In genomic region chr4:63058686-63059085, GRCm38 (mm10) we compare ENCODE assay signal across 24 mouse cellular contexts.
DNase-seq lines count a peak whose midpoint lies in the region; ATAC-seq and TF ChIP-seq lines count a peak whose summit lies in the region.
"Had no signal": no experiment of that assay in that cellular context is flagged by ENCODE, and none has a peak within 500 bp of the region (broad histone marks: within the 10 kb centered on the region; RNA-seq: fewer than 3 reads in every experiment).

No protein-coding gene starts in this region.

- no peaks in the 10 kb centered on the region for H3K9me3 ChIP-seq in midbrain, embryonic 11.5 days (ENCODE audit: control insufficient read depth, low read length)
- H3K9me3 ChIP-seq in midbrain, embryonic 10.5 days (replicated peaks) = no peaks in the 10 kb centered on the region
- no peaks in the 10 kb centered on the region for H3K9me3 ChIP-seq in hindbrain, embryonic 15.5 days
- no peaks in the 10 kb centered on the region for H3K9me3 ChIP-seq in limb, embryonic 15.5 days
- no peaks in the 10 kb centered on the region for H3K9me3 ChIP-seq in neural tube, embryonic 13.5 days
- H3K9me3 ChIP-seq in liver, embryonic 12.5 days (replicated peaks) = no peaks in the 10 kb centered on the region
- H3K9me3 ChIP-seq: forebrain, embryonic 13.5 days; heart, embryonic 15.5 days; lung, embryonic 15.5 days; neural tube, embryonic 12.5 days; stomach, embryonic 15.5 days had no signal

- no peaks in the 10 kb centered on the region for H3K27me3 ChIP-seq in midbrain, embryonic 11.5 days (ENCODE audit: control insufficient read depth, insufficient read depth, low read length)
- no peaks in the 10 kb centered on the region for H3K27me3 ChIP-seq in midbrain, embryonic 10.5 days (ENCODE audit: low read depth, poor library complexity, severe bottlenecking)
- H3K27me3 ChIP-seq in hindbrain, embryonic 15.5 days = no peaks in the 10 kb centered on the region
- H3K27me3 ChIP-seq in limb, embryonic 15.5 days = no peaks in the 10 kb centered on the region
- H3K27me3 ChIP-seq in neural tube, embryonic 13.5 days = no peaks in the 10 kb centered on the region
- no peaks in the 10 kb centered on the region for H3K27me3 ChIP-seq in liver, embryonic 12.5 days (replicated peaks)
- H3K27me3 ChIP-seq: forebrain, embryonic 13.5 days; heart, embryonic 15.5 days; lung, embryonic 15.5 days; neural tube, embryonic 12.5 days; stomach, embryonic 15.5 days had no signal

- H3K36me3 ChIP-seq in midbrain, embryonic 11.5 days (ENCODE audit: control insufficient read depth, insufficient read depth, low read length) = 0 out of 2 replicates have a peak, but pooled peaks cover 2% of the 10 kb centered on the region
- peaks cover 28% of the 10 kb centered on the region for H3K36me3 ChIP-seq in midbrain, embryonic 10.5 days
- H3K36me3 ChIP-seq in hindbrain, embryonic 15.5 days = no peaks in the 10 kb centered on the region
- H3K36me3 ChIP-seq in limb, embryonic 15.5 days = peaks cover 3% of the 10 kb centered on the region; the same call in 1 of the 2 replicates
- H3K36me3 ChIP-seq in neural tube, embryonic 13.5 days = peaks cover 15% of the 10 kb centered on the region
- H3K36me3 ChIP-seq in liver, embryonic 12.5 days = no peaks in the 10 kb centered on the region
- H3K36me3 ChIP-seq: heart, embryonic 15.5 days had no signal

- intact Hi-C loops in gastrocnemius, adult 2 months (cut with DNase I) = no loop called here

- H3K4me3 ChIP-seq in midbrain, embryonic 11.5 days (ENCODE audit: low read depth, low read length) = no peak overlapping the region
- H3K4me3 ChIP-seq in midbrain, embryonic 10.5 days = no peak overlapping the region
- no peak overlapping the region for H3K4me3 ChIP-seq in hindbrain, embryonic 15.5 days
- H3K4me3 ChIP-seq in limb, embryonic 15.5 days = no peak overlapping the region
- H3K4me3 ChIP-seq in neural tube, embryonic 13.5 days = no peak overlapping the region
- H3K4me3 ChIP-seq in liver, embryonic 12.5 days = no peak overlapping the region
- H3K4me3 ChIP-seq in gastrocnemius, adult 2 months = no peak overlapping the region
- H3K4me3 ChIP-seq: forebrain, embryonic 13.5 days; heart, embryonic 15.5 days; layer of hippocampus, adult 2 months; lung, embryonic 15.5 days; neural tube, embryonic 12.5 days; stomach, embryonic 15.5 days had no signal

- no peak for TF ChIP-seq CTCF in gastrocnemius, adult 2 months (IDR thresholded peaks at IDR 0.05)

- no peak overlapping the region for H3K9ac ChIP-seq in midbrain, embryonic 11.5 days (ENCODE audit: low read length)
- H3K9ac ChIP-seq in hindbrain, embryonic 15.5 days = no peak overlapping the region
- no peak overlapping the region for H3K9ac ChIP-seq in limb, embryonic 15.5 days
- H3K9ac ChIP-seq in neural tube, embryonic 13.5 days = no peak overlapping the region
- no peak overlapping the region for H3K9ac ChIP-seq in liver, embryonic 12.5 days
- H3K9ac ChIP-seq: forebrain, embryonic 13.5 days; heart, embryonic 15.5 days; liver, embryonic 14.5 days; lung, embryonic 15.5 days; neural tube, embryonic 12.5 days; stomach, embryonic 15.5 days had no signal

- no peak for ATAC-seq in midbrain, embryonic 11.5 days (ENCODE audit: low FRiP score)
- ATAC-seq in hindbrain, embryonic 15.5 days (ENCODE audit: low FRiP score, low read depth) = no peak
- ATAC-seq in limb, embryonic 15.5 days (ENCODE audit: insufficient number of reproducible peaks, low FRiP score, low TSS enrichment, low read depth) = no peak
- no peak for ATAC-seq in neural tube, embryonic 13.5 days (ENCODE audit: low read depth)
- no peak for ATAC-seq in liver, embryonic 12.5 days
- ATAC-seq: forebrain, embryonic 13.5 days; intestine, embryonic 16.5 days had no signal

- peak; percentile 59 for DNase-seq in midbrain, embryonic 11.5 days (ENCODE audit: low spot score, missing footprints)
- no peak for DNase-seq in midbrain, embryonic 10.5 days (ENCODE audit: low spot score)
- DNase-seq in lung, postnatal 36 days = no peak
- no peak for DNase-seq in gastrocnemius, adult 2 months
- DNase-seq: adrenal gland, postnatal 25 days; cerebellum, adult 2 months; heart, adult 18-20 months; right cerebral cortex, postnatal 14 days; spleen, adult 18-20 months; thymus, adult 18-20 months had no signal

- no peak overlapping the region for H3K27ac ChIP-seq in midbrain, embryonic 11.5 days (ENCODE audit: low read depth, low read length)
- H3K27ac ChIP-seq in midbrain, embryonic 10.5 days (replicated peaks) = no peak overlapping the region
- peak overlapping the region; percentile 81 for H3K27ac ChIP-seq in hindbrain, embryonic 15.5 days (replicated peaks)
- H3K27ac ChIP-seq in limb, embryonic 15.5 days = peak overlapping the region; percentile 67; the same call in 1 of the 2 replicates
- peak overlapping the region; percentile 91 for H3K27ac ChIP-seq in neural tube, embryonic 13.5 days (replicated peaks)
- H3K27ac ChIP-seq in liver, embryonic 12.5 days = no peak overlapping the region
- H3K27ac ChIP-seq in gastrocnemius, adult 2 months = no peak overlapping the region
- H3K27ac ChIP-seq: forebrain, embryonic 13.5 days; heart, embryonic 15.5 days; kidney, postnatal 0 days; layer of hippocampus, adult 2 months; liver, embryonic 14.5 days; lung, embryonic 15.5 days; macrophage had no signal

- peaks cover 9% of the 10 kb centered on the region for H3K4me1 ChIP-seq in midbrain, embryonic 11.5 days (ENCODE audit: control insufficient read depth, insufficient read depth, low read length)
- H3K4me1 ChIP-seq in midbrain, embryonic 10.5 days = peaks cover 28% of the 10 kb centered on the region
- H3K4me1 ChIP-seq in hindbrain, embryonic 15.5 days (replicated peaks) = peaks cover 41% of the 10 kb centered on the region
- peaks cover 64% of the 10 kb centered on the region for H3K4me1 ChIP-seq in limb, embryonic 15.5 days
- H3K4me1 ChIP-seq in neural tube, embryonic 13.5 days (replicated peaks) = peaks cover 71% of the 10 kb centered on the region
- no peaks in the 10 kb centered on the region for H3K4me1 ChIP-seq in liver, embryonic 12.5 days

- no peak overlapping the region for H3K4me2 ChIP-seq in midbrain, embryonic 11.5 days
- no peak overlapping the region for H3K4me2 ChIP-seq in hindbrain, embryonic 15.5 days
- H3K4me2 ChIP-seq in limb, embryonic 15.5 days = no peak overlapping the region
- no peak overlapping the region for H3K4me2 ChIP-seq in neural tube, embryonic 13.5 days
- no peak overlapping the region for H3K4me2 ChIP-seq in liver, embryonic 12.5 days
- H3K4me2 ChIP-seq: forebrain, embryonic 13.5 days; heart, embryonic 15.5 days; lung, embryonic 15.5 days; neural tube, embryonic 12.5 days; stomach, embryonic 15.5 days had no signal

- WGBS in midbrain, embryonic 11.5 days = 96% methylated on average over 4 of the region's 4 CpGs
- WGBS in midbrain, embryonic 10.5 days = 90% methylated on average over 4 of the region's 4 CpGs
- 87% methylated on average over 4 of the region's 4 CpGs for WGBS in hindbrain, embryonic 15.5 days
- WGBS in limb, embryonic 15.5 days = 93% methylated on average over 4 of the region's 4 CpGs
- 92% methylated on average over 4 of the region's 4 CpGs for WGBS in neural tube, embryonic 13.5 days
- WGBS in liver, embryonic 12.5 days (ENCODE audit: insufficient replicate concordance) = 69% methylated on average over 4 of the region's 4 CpGs

Comparison
In these comparisons a context has a peak if more than half of its experiments do, and no peak if none do; other contexts are left out.
1. H3K27ac ChIP-seq: peak in hindbrain, embryonic 15.5 days (single experiment), limb, embryonic 15.5 days (single experiment) and neural tube, embryonic 13.5 days (single experiment); none in midbrain, embryonic 11.5 days (single experiment), midbrain, embryonic 10.5 days (single experiment), liver, embryonic 12.5 days (single experiment) and gastrocnemius, adult 2 months (single experiment).